Mouse (Mus musculus) induced T-regulatory cell, adult 2 months (primary cell): ENCODE data around the gene Lcn5.
A peak's percentile ranks its signal among the peaks of the same experiment; 100 is the strongest.
"Not testable (repeated sequence)": the region's sequence is repeated elsewhere in the genome, so short reads cannot be mapped to it uniquely, and the experiment has no call there.

Experiments used
- DNase-seq: peaks from one replicate; pipeline ENCODE4 v3.0.0-alpha.2; 2012; ENCODE audit warnings: low read depth

Gene Lcn5

DNA sequence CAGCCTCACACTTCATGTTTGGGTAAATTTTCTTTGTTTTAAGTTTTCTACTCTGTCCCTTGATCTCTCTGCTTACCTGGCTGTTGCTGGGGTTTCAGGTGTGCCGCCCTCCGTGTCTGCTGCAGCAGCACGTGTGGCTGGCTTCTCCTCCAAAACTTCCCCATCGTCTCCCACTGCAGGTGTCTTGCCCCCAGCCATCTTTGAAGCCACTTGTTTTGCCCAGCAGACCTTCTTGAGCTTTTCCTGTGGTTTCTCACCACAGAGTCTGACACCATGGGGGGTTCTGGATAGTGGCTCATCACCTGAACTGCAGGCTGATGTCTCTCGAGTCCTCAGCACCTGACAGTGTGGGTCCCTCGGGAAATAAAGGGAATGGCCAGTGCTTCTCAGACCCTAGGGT, 21.8 kb downstream of the Lcn5 start:
- DNase-seq = no peak

DNA sequence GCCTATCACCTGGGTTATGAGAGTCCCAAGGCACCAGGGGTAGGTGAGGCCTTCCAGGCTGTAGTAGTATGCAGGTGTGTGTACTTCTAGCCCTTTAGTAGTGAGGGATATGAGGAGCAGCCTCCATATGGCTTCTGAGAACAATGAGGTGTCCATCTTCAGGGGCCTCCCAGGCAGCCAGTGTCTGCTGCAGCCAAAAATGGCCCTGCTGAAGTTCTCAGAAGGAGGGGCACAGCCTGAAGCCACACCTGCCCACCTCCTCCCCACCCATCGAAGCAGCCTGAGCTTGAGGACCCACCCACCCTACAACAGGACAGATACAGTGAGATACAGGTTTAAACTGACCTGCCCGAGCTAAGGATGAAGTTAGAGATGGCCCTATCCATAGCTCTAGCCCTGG, 24.7 kb downstream of the Lcn5 start, which contains the start of gene Lcn10:
Gene Lcn10 (plus strand): TSS at position 301 of the 400 bp plus-strand sequence.
- DNase-seq = no peak

DNA sequence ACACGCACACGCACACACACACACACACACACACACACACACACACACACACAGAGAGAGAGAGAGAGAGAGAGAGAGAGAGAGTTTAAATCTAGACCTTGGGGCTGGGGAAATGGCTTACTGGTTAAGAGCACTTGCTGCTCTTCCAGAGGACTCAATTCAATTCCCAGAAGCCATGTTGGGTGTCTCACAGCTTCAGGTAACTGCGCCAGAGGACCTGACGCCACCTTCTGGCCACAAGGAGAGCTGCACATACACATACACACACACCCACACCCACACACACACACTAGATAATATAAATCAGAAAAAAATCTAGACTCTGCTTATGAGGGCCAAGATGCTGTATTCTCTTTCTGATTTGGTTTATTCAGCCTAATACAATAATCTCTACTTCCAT, 29.2 kb downstream of the Lcn5 start:
- DNase-seq = no peak

DNA sequence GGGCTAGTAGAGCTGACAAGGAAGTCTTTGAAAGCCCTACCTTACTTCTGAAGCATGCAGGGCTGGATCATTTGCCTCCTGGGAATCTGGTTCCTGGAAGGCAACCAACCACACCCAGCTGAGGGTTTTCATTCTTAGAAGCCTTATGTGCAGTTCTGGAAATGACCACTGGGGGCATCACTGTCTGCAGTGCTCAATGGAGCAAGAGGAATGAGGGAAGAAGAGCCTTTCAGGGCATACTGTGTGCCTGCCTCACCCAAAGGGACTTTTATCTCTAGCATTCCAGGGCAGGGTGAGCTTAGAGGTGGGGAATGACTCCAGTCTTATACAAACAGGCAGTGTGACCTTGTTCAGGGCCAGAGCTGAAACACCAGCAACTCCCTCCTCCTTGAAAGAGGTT, 36.9 kb downstream of the Lcn5 start:
- DNase-seq = peak; percentile 77

DNA sequence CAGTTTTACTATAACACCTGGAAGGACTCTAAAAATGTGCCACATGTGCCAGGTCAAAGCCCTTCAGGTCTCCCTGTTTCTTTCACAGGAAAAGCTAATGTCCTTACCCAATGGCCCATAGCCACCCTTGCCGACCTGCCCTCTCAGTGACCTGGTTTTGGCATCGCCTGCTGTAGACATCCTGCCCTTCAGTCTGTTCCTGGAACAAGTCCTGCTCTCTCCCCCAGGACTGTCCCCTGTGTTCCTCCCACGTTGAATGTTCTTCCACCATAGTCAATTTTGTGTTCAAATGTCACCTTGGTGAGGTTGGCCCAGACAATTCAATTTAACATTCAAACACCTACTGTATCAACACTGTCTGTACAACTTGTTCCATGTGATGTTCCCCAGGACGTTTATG, 39.2 kb downstream of the Lcn5 start:
- DNase-seq = no peak

DNA sequence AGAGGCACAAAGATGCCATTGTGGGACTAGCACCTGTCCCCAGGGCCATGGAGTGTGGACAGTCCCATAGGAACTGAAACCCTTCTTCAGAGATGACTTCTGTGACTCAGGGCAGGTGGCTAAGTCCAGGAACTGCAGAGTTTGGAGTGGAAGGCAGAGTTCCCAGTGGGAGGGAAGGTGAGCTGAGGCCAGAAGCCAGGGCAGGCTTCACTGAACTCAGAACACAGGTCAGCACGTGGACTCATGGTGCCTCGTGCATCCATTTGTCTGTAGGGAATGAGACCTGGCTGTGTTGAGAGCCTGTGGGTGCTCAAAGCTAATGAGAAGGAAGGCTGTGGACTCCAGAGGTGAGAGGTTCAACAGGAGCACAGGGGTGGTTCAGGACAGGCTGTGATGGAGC, 40.9 kb downstream of the Lcn5 start:
- DNase-seq = no peak

DNA sequence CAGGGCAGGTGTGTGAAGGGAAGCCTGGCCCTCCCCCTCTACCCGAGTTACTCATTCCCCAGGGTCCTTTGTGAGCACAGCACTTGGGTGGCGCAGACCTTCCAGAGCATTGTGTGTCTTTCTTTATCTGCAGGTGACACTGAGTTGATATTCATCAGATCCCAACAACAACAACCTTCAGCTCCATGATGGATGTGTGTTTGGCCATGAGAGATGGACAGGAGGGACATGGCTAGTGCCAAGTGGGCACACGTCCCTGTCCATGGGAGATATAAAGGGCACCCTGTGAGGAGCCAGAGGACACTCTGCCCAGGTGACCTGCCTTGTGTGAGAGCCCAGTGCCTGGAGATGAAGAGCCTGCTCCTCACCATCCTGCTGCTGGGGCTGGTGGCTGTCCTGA, 42.0 kb downstream of the Lcn5 start, which contains the start of gene Obp2a:
Gene Obp2a (plus strand): TSS at position 301 of the 400 bp plus-strand sequence.
- not testable (repeated sequence) for DNase-seq

DNA sequence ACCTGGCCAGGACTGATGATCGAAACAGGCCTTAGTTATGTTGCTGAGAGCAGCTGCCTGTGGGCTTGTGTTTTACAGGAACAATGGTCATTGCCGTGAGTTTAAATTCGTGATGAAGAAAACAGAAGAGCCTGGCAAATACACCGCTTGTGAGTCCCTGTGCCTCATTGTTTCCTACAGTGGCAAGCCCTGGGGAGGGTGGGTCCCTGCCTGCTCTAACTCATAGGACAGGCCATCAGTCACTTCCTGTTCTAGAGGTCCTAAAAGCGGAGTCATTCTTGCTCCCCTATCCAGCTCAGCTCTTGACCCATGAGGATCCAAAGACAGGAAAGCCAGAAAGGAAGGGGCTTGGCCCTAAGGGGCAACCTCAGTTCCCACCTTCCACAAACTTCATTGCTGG, 43.2 kb downstream of the Lcn5 start:
- DNase-seq = no peak

DNA sequence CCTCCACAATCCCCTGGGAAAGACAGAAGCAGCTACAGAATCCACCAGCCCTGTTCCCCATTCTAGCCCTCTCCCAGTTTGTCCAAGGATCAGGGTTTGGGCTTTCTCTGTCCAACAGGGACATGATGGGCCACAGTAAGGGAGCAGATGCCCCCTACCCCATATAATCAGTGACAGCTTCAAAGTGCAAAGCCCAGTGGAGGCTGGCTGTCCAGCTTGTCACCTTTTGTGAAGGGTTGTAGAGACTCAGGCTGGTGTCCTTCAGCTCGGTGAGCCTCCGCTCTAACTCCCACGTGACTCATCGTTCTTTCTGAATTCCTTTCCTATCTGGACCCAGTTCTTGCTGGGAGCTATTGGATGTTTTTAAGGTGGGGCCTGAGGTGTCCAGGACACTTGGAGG, 46.0 kb downstream of the Lcn5 start:
- DNase-seq = no peak

DNA sequence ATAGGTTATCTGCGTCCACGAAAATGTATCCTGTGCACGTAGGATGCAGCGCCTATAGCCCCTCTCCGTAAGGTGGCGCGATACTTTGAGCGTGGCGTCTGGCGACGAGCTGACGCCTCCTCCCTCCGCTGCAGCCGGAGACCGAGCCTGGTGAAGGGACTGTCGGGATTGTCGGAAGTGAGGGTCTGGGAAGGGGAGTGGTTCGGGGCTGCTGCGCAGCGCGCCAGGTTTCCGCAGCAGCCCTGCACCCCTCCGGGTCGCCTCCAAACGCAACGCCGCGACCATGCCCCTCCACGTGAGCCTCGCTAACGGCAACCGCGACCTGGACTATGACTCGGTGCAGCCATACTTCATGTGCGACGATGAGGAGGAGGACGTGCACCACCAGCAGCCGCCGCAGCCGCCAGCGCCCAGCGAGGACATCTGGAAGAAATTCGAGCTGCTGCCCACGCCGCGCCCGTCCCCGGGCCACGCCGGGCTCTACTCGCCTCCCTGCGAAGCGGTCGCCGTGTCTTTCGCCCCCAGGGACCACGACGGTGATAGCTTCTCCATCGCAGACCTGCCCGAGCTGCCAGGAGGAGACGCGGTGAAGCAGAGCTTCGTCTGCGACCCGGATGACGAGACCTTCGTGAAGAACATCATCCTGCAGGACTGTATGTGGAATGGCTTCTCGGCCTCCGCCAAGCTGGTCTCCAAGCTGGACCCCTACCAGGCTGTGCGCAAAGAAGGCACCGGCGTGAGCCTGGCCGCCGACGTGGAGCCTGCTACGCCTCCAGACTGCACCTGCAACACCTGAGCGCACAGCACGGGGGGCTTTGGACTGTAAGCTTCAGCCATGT, 49.1 kb downstream of the Lcn5 start, which contains the start of gene Bmyc:
Gene Bmyc (plus strand): TSS at position 97 of the 839 bp plus-strand sequence.
- DNase-seq = peak; percentile 85

DNA sequence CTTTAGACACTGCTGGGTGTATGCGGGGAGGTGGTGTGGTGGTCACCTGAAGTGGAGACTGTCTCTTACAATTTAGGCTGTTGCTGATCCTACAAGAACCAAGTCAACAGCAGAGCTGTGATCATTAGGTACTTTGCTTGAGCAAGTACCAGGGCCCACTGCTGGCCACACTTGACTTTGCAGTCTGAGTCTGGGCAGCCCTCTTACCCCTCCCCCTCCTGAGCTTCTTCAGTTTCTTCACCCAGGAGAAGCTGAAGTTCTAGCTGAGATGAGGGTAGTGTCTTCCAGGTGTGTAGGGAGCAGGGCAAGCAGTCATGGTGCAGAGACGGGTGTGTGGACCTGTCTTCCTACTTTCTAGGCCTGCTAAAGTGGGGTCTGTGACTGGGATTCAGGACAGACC, 50.4 kb downstream of the Lcn5 start:
- DNase-seq = peak; percentile 59

DNA sequence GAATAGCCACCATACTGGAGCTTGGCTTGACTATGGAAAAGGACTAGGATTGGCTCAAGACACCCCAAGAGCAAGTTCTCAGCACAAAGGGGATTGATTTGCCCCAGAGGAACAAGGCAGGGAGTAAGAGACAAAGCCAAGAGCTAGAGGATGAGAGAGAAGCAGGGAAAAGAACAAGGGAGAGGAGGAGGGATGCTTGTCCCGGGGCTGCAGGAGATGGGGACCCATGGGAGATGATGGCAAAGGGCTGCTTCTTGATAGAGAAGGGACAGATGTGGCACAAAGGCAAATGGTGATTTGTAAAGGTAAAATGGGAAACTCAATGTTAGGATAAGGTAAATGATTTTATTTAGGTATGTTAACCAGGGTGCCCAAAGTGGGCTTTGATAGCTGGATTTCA, 51.3 kb downstream of the Lcn5 start:
- DNase-seq = not testable (repeated sequence)

DNA sequence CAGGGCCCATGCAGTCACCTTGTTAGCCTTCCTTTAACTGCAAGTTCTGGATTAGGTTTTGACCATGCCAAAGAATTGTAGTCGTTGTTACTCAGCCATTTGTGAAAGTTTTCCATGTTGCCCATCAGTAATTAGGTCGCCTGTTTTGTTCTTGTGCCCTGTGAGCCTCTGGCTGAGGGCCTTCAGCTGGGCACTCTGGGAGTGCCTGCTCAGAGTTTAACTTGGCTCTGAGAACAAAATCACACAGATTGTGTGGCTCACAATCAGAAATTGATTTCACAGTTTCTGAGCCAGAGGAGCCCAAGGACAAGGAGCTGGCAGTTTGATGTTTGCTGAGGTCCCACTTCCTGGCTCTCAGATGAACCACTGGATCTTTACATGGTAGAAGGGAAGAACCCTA, 52.0 kb downstream of the Lcn5 start:
- DNase-seq = not testable (repeated sequence)
